Mouse (Mus musculus) frontal cortex, postnatal 10 days (tissue): ENCODE measurements around the gene Kcnk4.

Experiments
- DNase-seq, 2 experiments: peaks; one replicate each; pipeline ENCODE4 v3.0.0; 2022; ENCODE audit warnings: low spot score in 2 of 2, mixed read lengths in 1 of 2

Gene Kcnk4

DNA sequence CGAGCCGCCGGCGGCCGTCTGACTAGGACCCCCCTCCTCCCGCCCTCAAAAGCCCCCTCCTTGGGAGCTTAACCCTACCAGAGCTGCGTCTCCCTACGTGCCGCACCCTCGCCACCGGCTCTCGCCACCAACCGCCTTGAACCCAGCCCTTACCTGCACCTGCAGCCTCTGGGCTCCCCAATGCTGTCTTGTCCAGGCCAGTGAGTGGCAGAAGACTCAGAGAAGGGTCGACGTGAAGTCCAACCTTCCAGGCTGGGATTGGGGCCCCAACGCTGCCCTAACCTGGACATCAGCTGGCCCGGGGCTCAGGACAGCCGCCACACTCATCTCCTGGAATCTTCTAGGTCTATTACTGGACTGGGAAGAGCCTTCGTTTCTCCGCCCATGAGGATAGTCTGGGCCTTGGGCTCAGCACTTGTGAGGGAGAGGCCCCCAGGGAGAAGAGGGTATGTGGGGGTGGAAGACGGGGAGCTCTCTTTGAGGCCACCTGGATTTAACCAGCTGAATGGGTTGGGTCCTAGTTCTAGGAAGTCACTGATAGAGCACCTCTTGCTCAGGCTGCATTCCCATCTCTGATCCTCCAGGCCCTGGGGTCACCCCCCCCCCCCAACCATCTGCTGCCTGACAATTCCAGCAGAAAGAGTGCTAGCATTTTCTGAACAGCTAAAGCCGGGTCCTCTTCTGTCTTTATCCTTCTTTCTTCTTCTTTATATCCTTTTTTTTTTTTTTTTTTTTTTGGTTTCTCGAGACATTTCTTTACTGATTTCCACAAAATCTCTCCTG is at the start of gene Kcnk4:
Kcnk4 (minus strand) TSS at position 321 of the 783 bp plus-strand sequence.
- no peak for DNase-seq

DNA sequence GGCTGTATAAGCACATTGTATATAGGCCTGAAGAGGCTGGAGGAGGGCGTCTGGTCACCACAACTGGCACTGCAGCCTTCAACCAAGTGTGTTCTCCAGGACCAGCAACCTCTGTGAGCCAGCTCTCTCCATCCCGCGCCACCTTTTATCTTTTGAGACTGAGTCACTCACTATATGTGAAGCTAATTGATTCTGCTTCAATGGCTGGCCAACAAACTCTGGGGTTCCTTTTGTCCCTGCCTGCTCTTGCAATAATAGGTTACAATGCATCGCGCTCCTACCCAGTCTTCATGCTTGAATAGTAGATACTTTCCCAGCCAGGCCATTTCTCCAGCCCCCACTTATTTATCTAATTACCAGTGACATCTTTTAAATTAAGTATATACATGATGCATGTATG is 49.3 kb upstream of the Kcnk4 start:
- no peak for DNase-seq

DNA sequence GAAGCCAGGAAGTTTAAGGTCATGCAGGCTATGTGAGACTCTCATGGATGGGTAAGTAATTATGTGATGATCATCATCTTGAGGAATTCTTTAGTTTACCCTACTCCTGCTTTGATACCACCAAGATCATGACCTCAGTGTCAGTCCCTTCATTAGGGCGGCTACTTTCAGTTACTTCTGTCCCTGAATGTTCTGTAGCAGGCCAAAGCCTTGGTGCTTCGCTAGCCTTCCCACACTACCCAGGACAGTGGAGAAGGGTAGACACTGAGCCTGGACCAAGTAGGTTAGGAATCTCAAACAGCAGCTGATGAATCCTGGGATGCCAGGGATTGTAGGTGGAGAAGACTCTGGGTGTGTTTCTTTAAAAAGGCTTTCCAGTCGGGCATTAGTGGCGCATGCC is 47.1 kb upstream of the Kcnk4 start:
- DNase-seq: no peak

DNA sequence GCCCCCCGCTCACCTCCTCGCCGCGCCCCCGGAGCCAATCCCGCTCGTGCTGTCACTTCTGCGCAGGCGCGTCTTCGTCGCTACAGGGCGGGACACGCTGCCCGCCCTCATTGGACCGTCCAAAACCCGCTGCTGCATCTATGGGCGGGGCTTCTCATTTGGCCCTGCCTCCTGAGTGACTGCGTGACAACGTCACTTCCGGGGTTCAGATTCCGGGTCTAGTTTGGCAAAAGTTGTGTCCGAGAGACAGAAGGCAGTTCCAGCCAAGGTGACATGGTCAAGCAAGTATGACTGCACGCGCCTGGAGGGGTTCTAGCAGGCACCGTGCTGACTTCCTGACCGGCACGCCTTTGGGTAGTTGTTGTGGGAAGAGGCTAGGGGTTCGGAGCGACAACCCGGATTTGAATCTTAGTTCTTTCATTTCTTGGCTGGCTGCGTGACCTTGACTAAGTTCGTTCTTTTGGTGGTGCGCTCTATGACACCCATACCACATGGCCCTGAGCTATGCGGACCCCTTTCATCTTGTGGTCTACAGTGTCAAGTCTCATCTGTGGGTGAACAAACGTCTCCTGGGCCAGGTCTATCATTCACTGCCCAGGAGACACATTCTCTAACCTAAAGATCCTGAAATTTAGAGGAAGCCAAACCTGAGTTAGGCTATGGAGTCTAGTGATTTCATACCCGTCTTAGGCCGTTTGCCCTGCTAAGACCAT is 46.2 kb upstream of the Kcnk4 start, which contains the start of gene Fkbp2:
Fkbp2 (minus strand) TSS at position 121 of the 713 bp plus-strand sequence.
- peak; percentile 97 to 99 for DNase-seq

DNA sequence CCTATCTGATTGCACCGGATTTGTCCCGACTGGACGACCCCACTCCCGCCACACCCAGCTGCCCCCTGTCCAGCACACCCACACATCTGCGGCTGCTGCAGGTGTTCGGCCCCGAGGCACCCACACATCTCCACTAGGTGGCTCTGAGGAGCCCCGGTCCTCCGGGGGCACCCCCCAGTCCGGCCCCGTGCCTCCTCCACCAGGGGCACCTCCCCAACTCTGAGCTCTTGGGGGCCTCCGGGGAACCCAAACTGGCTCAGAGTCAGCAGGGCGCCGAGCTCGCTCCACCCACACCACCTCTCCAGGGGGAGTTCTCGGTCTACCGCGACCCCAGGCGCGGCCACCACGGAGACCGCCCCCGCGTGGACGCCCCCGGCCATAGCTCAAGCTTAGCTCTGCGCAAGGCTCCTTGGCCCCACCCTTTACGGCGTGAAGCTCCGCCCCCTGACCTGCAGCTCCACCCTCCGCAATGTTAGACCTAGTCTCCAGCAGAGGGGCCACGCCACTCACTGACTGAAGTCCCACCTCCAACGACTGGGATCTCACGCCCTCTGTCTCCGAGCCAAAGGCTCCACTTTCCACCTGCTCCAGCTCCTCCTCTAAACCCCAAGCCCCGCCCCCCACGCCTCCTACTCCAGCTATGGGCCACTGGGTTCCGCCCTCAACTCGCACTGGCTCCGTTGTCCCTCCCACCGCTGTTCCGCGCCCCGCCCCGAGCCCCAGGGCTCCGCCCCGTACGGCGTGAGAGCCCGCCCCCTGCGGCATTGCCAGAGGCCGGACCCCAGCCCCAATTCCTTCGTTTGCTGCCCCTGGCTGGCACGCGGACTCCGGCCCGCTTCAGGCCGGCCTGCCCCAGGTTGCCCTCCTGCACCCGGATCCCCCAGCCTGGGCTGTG is 45.4 kb upstream of the Kcnk4 start:
- DNase-seq: peak; percentile 99

DNA sequence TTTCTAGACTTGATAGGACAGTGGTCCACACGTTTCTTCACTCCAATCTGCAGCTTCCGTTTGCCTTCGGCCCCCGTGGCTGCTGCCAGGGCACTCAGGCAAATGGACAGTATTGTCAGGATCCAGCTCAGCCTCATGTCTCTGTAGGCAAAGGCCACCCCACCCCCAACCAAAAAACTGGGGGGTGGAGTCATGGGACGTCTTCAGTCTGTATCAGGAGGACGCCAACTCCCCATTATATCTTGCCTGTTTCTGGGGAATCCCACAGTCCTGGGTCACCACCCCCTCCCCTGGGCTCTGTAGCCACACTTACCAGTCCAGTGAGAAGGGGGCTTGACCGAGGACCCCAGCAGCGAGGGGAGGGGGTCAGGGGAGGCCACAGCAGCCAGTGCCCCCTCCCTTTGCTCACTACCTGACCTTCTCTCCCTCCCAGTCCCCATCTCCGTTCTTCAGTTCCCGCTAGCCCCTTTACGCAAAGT is 44.7 kb upstream of the Kcnk4 start:
- DNase-seq: peak in 1 of 2 experiments; percentile 75

DNA sequence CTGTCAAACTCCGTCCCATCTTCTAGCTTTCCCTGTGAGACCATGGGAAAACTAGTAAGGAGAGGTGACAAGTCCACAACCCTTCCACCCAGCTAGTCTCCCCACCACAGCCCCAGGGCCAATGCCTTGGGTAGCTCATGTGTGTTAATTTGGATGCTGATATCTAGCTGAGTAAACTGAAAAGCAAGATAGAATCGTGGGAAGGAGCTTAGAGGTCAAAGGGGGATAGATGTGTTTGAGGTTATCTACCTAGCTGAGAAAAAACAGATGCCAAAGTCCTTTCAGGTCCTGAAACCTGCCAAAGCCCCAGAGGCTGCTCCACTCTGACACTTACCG is 44.3 kb upstream of the Kcnk4 start:
- DNase-seq: no peak

DNA sequence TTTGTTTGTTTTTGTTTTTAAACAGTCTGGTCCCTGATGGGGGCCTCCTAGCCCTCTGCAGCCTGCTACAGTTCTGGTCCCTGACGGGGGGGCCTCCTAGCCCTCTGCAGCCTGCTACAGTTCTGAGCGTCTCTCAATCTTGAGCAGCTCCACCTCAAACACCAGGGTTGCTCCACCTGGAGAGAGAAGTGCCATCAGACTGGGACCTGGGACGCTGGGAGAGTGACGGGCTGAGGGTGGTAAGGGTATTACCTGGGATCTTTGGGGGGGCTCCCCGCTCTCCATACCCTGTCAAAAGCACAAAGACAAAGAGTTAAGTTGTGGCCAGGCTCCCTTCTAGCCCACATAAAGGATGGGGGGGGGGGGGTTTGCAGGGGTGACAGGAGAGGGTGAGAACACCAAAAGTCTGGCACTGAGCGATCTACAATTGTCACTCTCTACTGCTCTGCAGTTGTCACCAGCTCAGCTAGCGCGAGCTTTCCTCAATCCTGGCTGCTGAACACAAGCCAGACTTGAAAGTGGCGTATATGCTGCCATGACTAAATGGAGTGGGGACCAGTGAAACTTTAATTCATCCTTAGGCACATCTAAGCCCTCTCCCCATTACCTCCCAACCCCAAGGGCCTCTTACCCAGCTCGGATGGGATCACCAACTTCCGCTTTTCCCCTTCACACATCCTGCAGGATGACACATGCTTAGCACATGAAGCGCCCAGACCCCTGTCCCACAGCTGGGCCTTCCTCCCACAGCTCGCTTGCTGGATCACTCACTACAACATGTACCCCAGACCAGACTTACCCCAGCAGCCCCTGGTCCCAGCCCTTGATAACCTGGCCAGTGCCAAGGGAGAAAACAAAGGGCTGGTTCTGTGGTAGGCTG is 43.7 kb upstream of the Kcnk4 start:
- DNase-seq: no peak

DNA sequence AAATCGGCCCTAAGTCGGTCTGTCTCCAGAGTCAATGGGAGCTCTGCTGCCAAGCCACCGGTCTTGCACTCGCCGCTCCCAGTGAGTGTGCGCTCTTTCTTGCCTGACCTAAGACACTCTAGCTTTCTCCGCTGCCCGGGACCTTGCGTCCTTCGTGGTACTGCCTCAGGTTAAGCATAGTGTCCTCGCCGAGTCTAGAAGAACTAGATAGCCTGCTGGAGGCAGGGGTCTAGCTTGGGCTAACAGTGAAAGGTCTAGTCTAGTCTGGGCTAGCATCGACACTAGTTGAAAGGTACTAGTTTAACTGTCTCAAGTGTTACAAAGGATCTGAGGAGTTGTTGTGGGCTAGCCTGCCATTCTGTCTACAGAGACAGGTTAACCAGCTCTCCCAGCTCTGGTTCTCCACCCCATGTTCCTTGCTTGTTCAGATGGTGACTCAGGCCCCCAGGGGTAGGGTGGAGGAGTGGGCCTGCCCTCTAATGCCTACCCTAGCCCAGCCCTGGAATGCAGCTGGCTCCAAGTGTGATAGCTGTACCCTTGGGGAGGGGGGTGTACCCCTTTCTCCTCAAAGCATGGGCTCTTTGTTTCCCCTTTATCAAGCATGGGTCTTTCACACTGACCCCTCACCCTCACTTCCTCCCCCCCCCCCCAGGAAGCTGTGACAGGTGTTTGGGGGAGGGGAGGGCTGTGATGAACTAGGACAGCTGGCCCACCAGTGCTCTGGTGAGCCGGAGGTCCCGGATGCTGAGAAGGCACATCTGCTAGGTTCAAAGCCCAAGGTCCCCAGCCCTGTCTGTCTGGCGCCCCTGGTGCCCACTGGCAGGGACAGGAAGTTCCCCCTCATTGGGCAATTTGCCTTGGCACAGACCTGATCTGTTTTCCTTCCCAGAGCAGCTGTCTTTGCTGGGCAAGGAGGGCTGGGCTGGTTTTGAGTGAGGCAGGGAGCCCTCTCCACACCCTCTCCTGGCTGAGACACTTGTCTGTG is 41.5 kb upstream of the Kcnk4 start, which contains the start of gene Plcb3:
Plcb3 (minus strand) TSS at position 934 of the 985 bp plus-strand sequence.
- DNase-seq: peak; percentile 77 to 85

DNA sequence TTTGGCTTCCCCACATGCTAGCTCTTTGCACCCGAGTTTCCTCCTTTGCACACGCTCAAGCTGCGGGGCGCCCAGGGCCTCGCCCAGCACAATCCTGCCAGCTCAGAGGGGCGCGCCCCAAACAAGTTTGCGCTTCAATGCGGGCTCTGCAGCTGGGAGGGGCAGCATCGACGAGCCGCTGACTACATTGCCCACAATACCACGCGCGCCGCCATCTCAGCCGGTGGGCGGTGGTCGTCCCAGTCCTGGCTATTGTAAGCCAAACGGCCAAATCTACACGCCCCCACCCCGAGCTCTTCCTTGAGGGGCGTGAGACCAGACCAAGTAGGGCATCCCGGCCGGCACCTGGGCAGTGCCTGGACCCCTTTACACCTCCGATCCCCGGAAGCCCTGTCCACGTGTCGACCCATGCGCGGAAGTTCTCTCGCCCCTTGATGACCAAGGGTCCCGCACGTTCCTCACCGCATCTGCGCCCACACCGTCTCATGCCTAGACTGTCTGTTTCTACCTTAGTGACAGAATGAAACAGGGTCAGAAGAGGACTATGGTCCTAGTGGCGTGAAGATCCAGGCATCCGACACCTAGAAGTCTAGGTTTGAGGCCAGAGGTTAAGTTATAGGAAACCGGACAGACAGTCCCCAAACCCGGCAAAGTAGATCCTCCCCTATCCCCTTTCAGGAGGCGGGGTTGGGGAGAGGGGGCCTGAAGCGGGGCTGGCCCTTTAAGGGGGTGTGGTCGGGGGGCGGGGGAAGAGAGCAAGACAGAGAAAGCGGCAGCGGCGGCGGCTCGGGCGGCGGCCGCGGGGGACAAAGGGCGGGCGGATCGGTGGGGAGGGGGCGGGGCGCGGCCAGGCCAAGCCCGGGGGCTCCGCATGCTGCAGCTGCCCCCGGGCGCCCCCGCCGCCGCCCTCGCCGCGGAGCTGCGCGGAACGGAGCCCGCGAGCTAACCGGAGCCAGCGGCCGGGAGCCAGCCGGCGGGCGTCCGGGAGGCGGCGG is 40.2 kb upstream of the Kcnk4 start, which contains the start of gene Ppp1r14b:
Ppp1r14b (plus strand) TSS at position 758 of the 995 bp plus-strand sequence.
- peak; percentile 68 to 78 for DNase-seq

DNA sequence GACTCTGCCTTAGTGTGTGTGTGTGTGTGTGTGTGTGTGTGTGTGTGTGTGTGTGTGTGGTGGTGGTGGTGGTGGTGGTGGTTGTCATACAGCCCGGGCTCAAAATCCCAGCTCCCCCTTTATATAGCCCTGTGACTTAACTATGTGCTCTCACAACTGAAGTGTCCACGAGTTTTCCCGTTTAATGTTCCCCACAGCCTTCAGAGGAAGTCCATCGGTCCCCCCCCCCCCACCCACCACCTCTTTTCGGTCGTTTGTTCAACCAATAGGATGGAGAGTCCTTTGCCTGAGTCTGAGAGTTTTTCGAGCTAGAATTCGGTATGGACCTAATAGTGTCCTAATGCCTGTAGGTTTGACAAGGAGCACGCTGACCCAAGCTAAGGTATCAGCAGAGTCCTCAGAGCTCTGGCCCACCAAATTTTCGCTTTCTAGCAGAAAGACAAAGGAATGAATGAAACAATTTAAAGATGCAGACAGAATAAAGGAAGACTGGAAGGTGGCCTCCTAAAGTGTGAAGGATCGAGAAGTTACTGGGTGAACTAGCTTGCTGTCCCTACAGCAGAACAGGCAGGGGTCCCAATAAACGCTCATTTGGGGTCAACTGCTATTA is 39.4 kb upstream of the Kcnk4 start:
- no peak for DNase-seq

DNA sequence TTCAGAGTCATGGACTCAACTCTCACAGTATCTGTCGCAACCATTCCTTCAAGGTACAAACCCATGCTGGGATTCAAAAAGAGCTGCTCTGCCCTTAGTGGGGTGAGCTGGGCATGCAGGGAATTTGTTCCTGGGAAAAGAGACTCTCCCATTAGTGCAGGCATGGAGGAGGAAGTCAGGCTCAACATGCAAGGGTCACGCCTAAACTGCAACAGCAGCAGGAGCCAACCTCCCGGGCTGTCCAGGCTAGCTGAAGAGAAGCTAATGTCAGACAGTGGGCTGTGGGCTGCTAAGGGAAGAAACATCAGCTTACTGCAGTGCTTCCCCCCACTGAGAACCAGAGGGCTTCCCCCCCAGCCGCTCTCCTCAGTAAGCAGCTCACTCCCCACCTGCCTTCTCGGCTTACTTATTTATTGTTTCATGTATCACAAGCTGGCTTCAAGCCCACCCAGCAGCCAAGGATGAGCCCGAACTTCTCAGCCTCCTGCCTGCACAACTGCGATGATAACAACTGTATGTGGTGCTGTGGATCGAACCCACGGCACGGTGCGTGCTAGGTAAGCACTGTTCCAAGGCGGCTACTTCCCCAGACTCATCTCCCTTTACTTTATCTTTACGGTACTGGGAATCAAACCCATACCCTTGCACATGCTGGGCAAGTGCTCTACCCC is 38.1 kb upstream of the Kcnk4 start:
- DNase-seq: no peak

DNA sequence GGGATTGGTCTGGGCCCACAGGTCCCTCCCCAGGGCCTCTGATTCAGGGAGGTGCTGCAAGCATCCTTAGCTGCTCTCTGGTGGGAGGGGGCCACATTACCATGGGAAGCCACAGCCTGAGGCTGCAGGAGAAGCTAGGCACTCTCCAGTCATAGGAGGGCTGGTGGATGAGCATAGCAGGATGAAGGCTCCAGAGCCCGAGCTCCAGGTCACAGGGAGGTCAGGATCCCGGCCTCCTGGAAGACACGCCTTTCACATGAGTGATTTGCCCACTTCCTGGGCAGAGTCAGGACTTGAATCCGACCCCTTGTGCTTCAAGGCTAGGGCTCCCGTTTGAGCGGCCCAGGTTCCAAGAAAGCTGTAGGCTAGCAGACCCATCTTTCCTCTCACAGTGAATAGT is 37.3 kb upstream of the Kcnk4 start:
- no peak for DNase-seq

DNA sequence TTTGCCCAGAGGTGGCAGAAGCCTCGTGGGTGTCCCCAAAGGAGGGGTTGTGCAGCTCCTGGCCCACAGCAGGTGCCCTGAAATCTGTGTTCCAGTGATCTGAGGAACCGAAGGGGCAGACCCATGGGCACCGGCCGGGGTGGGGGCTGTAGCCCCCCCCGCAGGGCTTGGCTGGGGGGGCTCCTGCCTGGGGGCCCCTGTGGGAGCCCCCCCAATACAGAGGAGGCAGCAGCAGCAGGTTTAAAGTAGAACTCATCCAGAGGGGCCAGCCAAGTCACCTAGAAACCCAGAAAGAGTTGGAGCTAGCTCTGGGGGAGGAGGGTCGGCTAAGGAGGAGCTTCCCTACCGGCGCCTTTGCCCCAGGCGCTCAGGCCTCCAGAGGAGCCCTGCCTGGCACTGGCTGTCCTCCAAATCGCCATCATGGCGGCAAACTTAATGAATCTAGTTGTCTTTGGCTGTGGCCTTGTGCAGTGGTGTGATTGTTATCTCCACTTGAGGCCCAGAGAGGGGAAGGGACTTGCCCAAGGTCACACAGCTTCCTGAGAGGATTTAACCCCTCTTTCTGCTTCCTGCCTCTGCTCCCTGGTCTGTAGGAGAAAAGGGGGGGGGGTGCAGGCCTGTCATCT is 36.3 kb upstream of the Kcnk4 start:
- no peak for DNase-seq

DNA sequence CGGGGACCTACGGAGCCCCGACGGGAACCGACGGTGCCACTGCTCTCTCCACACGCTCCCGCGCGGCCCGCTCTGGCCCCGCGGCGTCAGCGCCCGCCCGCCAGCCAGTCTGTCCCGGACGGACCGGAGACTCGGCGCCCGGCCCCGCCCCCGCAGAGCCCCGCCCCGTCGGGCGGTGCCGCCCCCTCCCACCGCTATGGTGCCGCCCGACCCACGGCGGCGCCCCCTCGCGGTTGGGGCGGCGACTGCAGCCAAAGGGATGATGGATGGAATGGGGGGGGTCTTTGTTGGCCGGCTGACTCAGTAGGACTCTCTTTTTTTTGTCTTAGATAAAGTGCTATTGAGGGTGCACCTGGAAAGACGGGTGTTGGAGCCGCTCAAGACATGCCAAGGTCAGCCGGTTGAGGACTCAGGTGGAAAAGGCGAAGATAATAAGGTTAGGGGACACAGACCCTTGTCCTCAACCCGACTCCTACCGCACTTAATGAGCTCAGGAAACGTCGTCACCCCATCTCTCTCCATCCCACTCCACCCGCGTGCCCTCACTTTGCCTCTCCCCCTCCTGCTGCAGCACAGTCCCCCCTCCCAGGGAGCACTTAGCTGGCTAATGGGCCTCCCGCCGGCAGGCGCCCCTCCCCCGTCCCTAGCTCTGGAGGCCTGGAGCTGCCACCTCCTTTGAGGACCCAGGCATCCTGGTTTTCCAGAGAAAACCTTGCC is 35.5 kb upstream of the Kcnk4 start:
- no peak for DNase-seq

DNA sequence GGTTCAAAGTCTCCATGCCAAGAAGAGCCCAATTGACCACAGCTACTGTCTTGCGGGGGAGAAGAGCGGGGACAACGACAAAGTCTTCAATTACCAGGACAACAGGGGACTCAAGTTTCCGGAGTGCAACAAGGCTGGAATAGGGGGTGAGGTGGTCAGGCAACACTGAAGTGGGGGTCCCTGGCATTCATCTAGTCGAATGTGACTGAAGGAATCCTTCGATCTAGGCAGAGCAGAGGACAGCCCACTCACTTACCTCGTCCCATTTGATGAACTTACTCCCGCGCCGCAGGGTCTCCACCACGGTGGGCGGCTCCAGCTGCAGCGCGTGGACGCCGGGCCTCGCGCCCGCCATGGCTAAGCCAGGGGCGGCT is 35.0 kb upstream of the Kcnk4 start:
- no peak for DNase-seq
